Mouse (Mus musculus): ENCODE measurements around the gene Olfr1135. TPM values are rescaled to one million over a fixed set of nuclear protein-coding genes. Genes with fewer than 3 reads are reported as not detected.

The Olfr1135 gene
- not detected in 2 replicates for polyA plus RNA-seq (2015; fragmentation: Nextera tagmentation; extraction: Ambion mirVana)

GRCm38 (mm10) chr2:87673564-87673963 lies at the start of gene Olfr1135:
Gene Olfr1135 (minus strand): TSS chr2:87673664.
- H3K36me3 ChIP-seq: no peaks in the 10 kb centered on the region
- H3K4me3 ChIP-seq: no peak within 1 kb of the TSS
- no peak within 1 kb of the TSS for H3K9ac ChIP-seq
- H3K27ac ChIP-seq: no peak within 1 kb of the TSS
- no peaks in the 10 kb centered on the region for H3K9me3 ChIP-seq
- no peak for ATAC-seq (ENCODE audit: low FRiP score)
- no peaks in the 10 kb centered on the region for H3K27me3 ChIP-seq
- WGBS: 31% methylated on average over 1 of the region's 1 CpGs
- no peaks in the 10 kb centered on the region for H3K4me1 ChIP-seq (replicated peaks)
- H3K4me2 ChIP-seq: no peak within 1 kb of the TSS

DNA sequence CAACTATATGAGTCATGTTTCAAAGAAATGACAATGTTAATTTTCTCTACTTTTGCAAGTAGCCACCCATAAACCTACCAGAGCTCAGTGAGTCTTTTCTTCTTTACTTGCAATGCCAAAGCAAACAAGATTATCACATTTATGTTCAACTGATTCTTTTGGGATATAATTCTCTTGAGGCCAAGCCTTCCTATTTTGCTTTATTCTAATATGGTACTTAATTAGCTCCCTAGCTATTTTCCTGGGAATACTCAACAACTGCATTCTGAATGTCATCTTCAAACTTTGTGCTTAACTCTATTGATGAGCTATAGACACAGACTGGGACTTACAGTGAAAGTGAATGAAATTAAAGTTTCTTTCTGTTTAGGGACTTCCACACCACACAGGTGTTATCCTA lies 39.6 kb upstream of the Olfr1135 start, which contains the start of gene Olfr1137:
Gene Olfr1137, minus strand, starts transcription at position 101 of the 400 bp plus-strand sequence.
- Histone ChIP-seq H3K27me3 (no peaks in the 10 kb centered on the region), H3K36me3 (no peaks in the 10 kb centered on the region), H3K4me1 (replicated peaks) (no peaks in the 10 kb centered on the region), H3K4me3 (no peak within 1 kb of the TSS), H3K4me2 (no peak within 1 kb of the TSS), H3K27ac (no peak within 1 kb of the TSS), H3K9me3 (no peaks in the 10 kb centered on the region), H3K9ac (no peak within 1 kb of the TSS)
- ATAC-seq (ENCODE audit: low FRiP score): no peak

GRCm38 (mm10) chr2:87693847-87694246 lies 20.4 kb upstream of the Olfr1135 start, which contains the start of gene Olfr1136:
Gene Olfr1136 (minus strand): TSS chr2:87693947.
- Histone ChIP-seq H3K27me3 (no peaks in the 10 kb centered on the region), H3K9me3 (no peaks in the 10 kb centered on the region), H3K27ac (no peak within 1 kb of the TSS), H3K4me2 (no peak within 1 kb of the TSS), H3K36me3 (no peaks in the 10 kb centered on the region), H3K4me1 (replicated peaks) (no peaks in the 10 kb centered on the region), H3K4me3 (no peak within 1 kb of the TSS), H3K9ac (no peak within 1 kb of the TSS)
- no peak for ATAC-seq (ENCODE audit: low FRiP score)

DNA sequence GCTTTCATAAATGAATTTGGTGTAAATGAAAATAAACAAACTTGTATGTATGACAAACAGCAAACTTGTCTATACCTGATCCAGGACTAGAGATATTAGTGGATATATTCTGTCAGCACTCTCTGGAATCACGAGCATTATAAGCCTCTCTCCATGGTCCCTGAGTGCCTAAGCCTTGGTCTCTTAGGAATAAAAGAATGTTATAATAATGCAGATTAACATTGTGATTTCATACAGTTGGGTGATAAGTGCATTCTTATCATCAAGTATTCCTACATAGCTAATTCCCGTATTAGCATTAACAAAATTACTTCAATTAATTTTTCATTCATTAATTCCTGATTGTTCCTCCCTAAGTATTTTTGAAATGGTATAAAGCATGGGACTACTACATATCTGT lies 15.1 kb downstream of the Olfr1135 start, which contains the start of gene Olfr1134:
Gene Olfr1134, minus strand, starts transcription at position 101 of the 400 bp plus-strand sequence.
- Histone ChIP-seq H3K27ac (no peak within 1 kb of the TSS), H3K4me3 (no peak within 1 kb of the TSS), H3K9me3 (no peaks in the 10 kb centered on the region), H3K27me3 (no peaks in the 10 kb centered on the region), H3K36me3 (no peaks in the 10 kb centered on the region), H3K4me1 (replicated peaks) (no peaks in the 10 kb centered on the region), H3K4me2 (no peak within 1 kb of the TSS), H3K9ac (no peak within 1 kb of the TSS)
- ATAC-seq (ENCODE audit: low FRiP score): no peak
- WGBS: 88% methylated on average over 2 of the region's 2 CpGs

DNA sequence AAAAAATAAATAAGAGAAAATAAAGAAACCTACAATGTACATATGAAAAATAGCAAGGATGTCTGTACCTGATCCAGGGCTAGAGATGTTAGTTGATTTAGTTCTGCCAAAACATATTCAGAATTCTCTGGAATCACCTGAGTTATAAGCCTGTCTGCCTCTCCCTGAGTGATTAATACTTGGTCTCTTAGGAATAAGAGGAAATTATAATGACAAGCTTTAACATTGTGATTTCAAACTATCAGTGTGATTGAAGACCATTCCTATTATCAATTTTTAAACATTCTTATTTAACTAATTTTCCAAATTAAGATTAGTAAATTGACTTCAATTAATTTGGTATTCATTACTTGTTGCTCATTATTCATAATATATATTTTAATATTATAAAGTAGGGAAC lies 26.2 kb downstream of the Olfr1135 start, which contains the start of gene Olfr1133:
Gene Olfr1133, minus strand, starts transcription at position 101 of the 400 bp plus-strand sequence.
- Histone ChIP-seq H3K27me3 (no peaks in the 10 kb centered on the region), H3K4me3 (no peak within 1 kb of the TSS), H3K27ac (no peak within 1 kb of the TSS), H3K4me2 (no peak within 1 kb of the TSS), H3K4me1 (replicated peaks) (no peaks in the 10 kb centered on the region), H3K9ac (no peak within 1 kb of the TSS), H3K36me3 (no peaks in the 10 kb centered on the region), H3K9me3 (no peaks in the 10 kb centered on the region)
- no peak for ATAC-seq (ENCODE audit: low FRiP score)

GRCm38 (mm10) chr2:87642441-87642840 lies 31.0 kb downstream of the Olfr1135 start:
- H3K36me3 ChIP-seq: no peaks in the 10 kb centered on the region
- ATAC-seq (ENCODE audit: low FRiP score): no peak
- H3K9me3 ChIP-seq: no peaks in the 10 kb centered on the region
- no peak overlapping the region for H3K4me2 ChIP-seq
- H3K27ac ChIP-seq: no peak overlapping the region
- no peaks in the 10 kb centered on the region for H3K27me3 ChIP-seq
- H3K4me1 ChIP-seq (replicated peaks): no peaks in the 10 kb centered on the region
- H3K9ac ChIP-seq: no peak overlapping the region
- no peak overlapping the region for H3K4me3 ChIP-seq

GRCm38 (mm10) chr2:87637435-87637834 lies 36.0 kb downstream of the Olfr1135 start, which contains the start of gene Olfr1132:
Gene Olfr1132 (minus strand): TSS chr2:87637535.
- Histone ChIP-seq H3K4me1 (replicated peaks) (no peaks in the 10 kb centered on the region), H3K27ac (no peak within 1 kb of the TSS), H3K36me3 (no peaks in the 10 kb centered on the region), H3K27me3 (no peaks in the 10 kb centered on the region), H3K4me2 (no peak within 1 kb of the TSS), H3K9ac (no peak within 1 kb of the TSS), H3K9me3 (no peaks in the 10 kb centered on the region), H3K4me3 (no peak within 1 kb of the TSS)
- no peak for ATAC-seq (ENCODE audit: low FRiP score)

DNA sequence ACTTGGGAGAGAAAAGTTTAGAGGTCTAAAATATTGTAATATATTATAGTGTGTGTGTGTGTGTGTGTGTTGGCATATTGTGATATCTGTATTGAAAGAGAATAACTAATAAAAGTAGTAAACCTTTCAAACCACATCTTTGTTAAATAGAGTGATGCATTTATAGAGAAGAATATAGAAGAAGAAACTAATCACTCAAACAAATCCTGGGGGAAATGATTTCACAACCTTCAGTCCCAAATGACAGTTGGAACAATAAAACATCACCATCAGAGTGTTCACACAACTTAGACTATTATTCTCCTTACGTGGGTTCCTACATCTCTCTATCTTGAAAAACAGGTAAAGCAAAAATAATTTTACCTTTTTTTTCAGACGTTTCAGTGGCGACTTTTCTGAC lies 46.7 kb downstream of the Olfr1135 start, which contains the start of gene Olfr1131:
Gene Olfr1131, plus strand, starts transcription at position 301 of the 400 bp plus-strand sequence.
- Histone ChIP-seq H3K4me2 (no peak within 1 kb of the TSS), H3K4me3 (no peak within 1 kb of the TSS), H3K9ac (no peak within 1 kb of the TSS), H3K4me1 (replicated peaks) (no peaks in the 10 kb centered on the region), H3K27me3 (no peaks in the 10 kb centered on the region), H3K9me3 (no peaks in the 10 kb centered on the region), H3K27ac (no peak within 1 kb of the TSS), H3K36me3 (no peaks in the 10 kb centered on the region)
- ATAC-seq (ENCODE audit: low FRiP score): no peak
- 68% methylated on average over 3 of the region's 3 CpGs for WGBS

Other genes starting within 250 kb of the Olfr1135 start
- gene Olfr1124, start 243.4 kb downstream of the Olfr1135 start, polyA plus RNA-seq (2015; fragmentation: Nextera tagmentation; extraction: Ambion mirVana): 0.08 TPM in 1 of 2 replicates, not detected in the other
- not detected in 2 replicates for gene Olfr1126, start 219.7 kb downstream of the Olfr1135 start, polyA plus RNA-seq (2015; fragmentation: Nextera tagmentation; extraction: Ambion mirVana)
- gene Pramel7, start 176.6 kb downstream of the Olfr1135 start, polyA plus RNA-seq (2015; fragmentation: Nextera tagmentation; extraction: Ambion mirVana): not detected in 2 replicates
- not detected in 2 replicates for gene Pramel6, start 167.1 kb downstream of the Olfr1135 start, polyA plus RNA-seq (2015; fragmentation: Nextera tagmentation; extraction: Ambion mirVana)
- gene Olfr153, start 141.9 kb downstream of the Olfr1135 start, polyA plus RNA-seq (2015; fragmentation: Nextera tagmentation; extraction: Ambion mirVana): not detected in 2 replicates
- gene Olfr1128, start 128.1 kb downstream of the Olfr1135 start, polyA plus RNA-seq (2015; fragmentation: Nextera tagmentation; extraction: Ambion mirVana): not detected in 2 replicates
- gene Olfr1129, start 99.8 kb downstream of the Olfr1135 start, polyA plus RNA-seq (2015; fragmentation: Nextera tagmentation; extraction: Ambion mirVana): not detected in 2 replicates
- not detected in 2 replicates for gene Olfr1130, start 67.5 kb downstream of the Olfr1135 start, polyA plus RNA-seq (2015; fragmentation: Nextera tagmentation; extraction: Ambion mirVana)
- not detected in 2 replicates for gene Olfr1131, start 46.6 kb downstream of the Olfr1135 start, polyA plus RNA-seq (2015; fragmentation: Nextera tagmentation; extraction: Ambion mirVana)
- not detected in 2 replicates for gene Olfr1132, start 36.1 kb downstream of the Olfr1135 start, polyA plus RNA-seq (2015; fragmentation: Nextera tagmentation; extraction: Ambion mirVana)
- not detected in 2 replicates for gene Olfr1133, start 26.3 kb downstream of the Olfr1135 start, polyA plus RNA-seq (2015; fragmentation: Nextera tagmentation; extraction: Ambion mirVana)
- not detected in 2 replicates for gene Olfr1134, start 15.2 kb downstream of the Olfr1135 start, polyA plus RNA-seq (2015; fragmentation: Nextera tagmentation; extraction: Ambion mirVana)
- gene Olfr1136, start 20.3 kb upstream of the Olfr1135 start, polyA plus RNA-seq (2015; fragmentation: Nextera tagmentation; extraction: Ambion mirVana): not detected in 2 replicates
- not detected in 2 replicates for gene Olfr1137, start 39.5 kb upstream of the Olfr1135 start, polyA plus RNA-seq (2015; fragmentation: Nextera tagmentation; extraction: Ambion mirVana)
- not detected in 2 replicates for gene Olfr1138, start 66.3 kb upstream of the Olfr1135 start, polyA plus RNA-seq (2015; fragmentation: Nextera tagmentation; extraction: Ambion mirVana)
- not detected in 2 replicates for gene Olfr1140, start 70.1 kb upstream of the Olfr1135 start, polyA plus RNA-seq (2015; fragmentation: Nextera tagmentation; extraction: Ambion mirVana)
- gene Olfr1141, start 80.3 kb upstream of the Olfr1135 start, polyA plus RNA-seq (2015; fragmentation: Nextera tagmentation; extraction: Ambion mirVana): not detected in 2 replicates
- not detected in 2 replicates for gene Olfr152, start 105.8 kb upstream of the Olfr1135 start, polyA plus RNA-seq (2015; fragmentation: Nextera tagmentation; extraction: Ambion mirVana)
- not detected in 2 replicates for gene Olfr1143, start 126.9 kb upstream of the Olfr1135 start, polyA plus RNA-seq (2015; fragmentation: Nextera tagmentation; extraction: Ambion mirVana)
- not detected in 2 replicates for gene Olfr1145, start 136.2 kb upstream of the Olfr1135 start, polyA plus RNA-seq (2015; fragmentation: Nextera tagmentation; extraction: Ambion mirVana)
- gene Olfr1148, start 156.9 kb upstream of the Olfr1135 start, polyA plus RNA-seq (2015; fragmentation: Nextera tagmentation; extraction: Ambion mirVana): not detected in 2 replicates
- not detected in 2 replicates for gene Olfr1150-ps1, start 170.3 kb upstream of the Olfr1135 start, polyA plus RNA-seq (2015; fragmentation: Nextera tagmentation; extraction: Ambion mirVana)
- gene Olfr1151, start 182.2 kb upstream of the Olfr1135 start, polyA plus RNA-seq (2015; fragmentation: Nextera tagmentation; extraction: Ambion mirVana): not detected in 2 replicates
- not detected in 2 replicates for gene Olfr1152, start 192.8 kb upstream of the Olfr1135 start, polyA plus RNA-seq (2015; fragmentation: Nextera tagmentation; extraction: Ambion mirVana)
- not detected in 2 replicates for gene Olfr1153, start 221.3 kb upstream of the Olfr1135 start, polyA plus RNA-seq (2015; fragmentation: Nextera tagmentation; extraction: Ambion mirVana)
- not detected in 2 replicates for gene Olfr1154, start 231.5 kb upstream of the Olfr1135 start, polyA plus RNA-seq (2015; fragmentation: Nextera tagmentation; extraction: Ambion mirVana)

All from hindbrain, embryonic 13.5 days (tissue).